Mouse (Mus musculus): ENCODE measurements around the gene Spsb1.

Gene Spsb1

DNA sequence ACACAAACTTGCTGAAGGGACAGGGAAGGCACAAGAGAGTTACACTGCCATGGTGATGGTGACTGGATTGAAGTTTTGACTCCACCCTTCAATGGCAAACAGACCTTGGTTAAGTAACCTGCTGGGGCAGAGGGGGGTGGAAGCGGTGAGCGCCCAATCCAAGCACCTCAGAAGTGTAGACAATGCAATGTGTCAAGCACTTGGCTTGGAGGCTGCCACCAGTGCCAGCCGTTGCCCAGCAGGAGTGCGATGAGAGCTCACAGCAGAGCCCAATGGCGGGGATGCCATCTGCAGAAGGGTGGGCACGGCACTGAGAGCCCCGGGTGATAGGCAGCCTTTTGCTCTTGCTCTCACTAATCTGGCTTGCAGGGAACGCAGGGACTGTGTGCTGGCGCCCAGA lies 2.6 kb downstream of the Spsb1 start:
- no peak for DNase-seq (ENCODE audit: low read depth, low spot score)

DNA sequence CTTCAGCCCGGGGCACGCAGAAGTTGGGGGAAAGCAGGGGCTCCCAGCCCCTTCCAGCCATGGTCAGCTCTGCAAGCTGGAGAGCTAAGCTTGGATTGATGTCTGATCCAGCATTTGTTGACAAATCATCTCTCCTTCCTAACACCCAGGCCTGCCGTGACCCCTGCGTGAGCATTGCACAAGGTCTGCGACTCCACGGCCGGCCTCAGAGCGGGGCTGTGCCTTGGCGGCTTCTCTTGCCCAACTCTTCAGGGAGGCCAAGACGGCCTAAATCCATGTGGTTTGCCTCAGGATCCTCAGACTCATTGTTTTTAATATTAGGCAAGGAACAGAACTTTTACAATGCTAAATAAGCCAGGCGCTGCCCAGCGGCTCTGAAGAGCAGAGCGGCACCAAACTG lies 3.6 kb downstream of the Spsb1 start:
- no peak for DNase-seq (ENCODE audit: low read depth, low spot score)

DNA sequence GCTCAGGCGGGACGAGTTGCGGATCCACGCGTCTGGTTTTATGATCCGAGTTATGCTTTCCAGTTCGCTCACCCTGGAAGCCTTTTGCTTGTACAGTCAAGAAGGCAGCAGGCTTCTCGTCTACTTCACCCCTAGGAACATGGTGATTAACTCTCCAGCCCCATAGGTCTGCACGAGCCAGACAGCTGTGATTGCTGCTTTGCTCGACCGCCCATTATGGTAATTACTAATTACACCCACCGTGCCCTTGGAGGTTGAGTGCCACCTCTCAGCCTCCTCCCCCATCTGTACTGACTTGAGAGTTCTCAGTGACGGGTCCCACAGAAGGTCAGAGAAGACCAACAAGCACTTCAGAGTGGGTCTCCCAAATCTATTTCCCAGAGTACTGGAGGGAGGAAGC lies 5.2 kb downstream of the Spsb1 start:
- no peak for DNase-seq (ENCODE audit: low read depth, low spot score)

DNA sequence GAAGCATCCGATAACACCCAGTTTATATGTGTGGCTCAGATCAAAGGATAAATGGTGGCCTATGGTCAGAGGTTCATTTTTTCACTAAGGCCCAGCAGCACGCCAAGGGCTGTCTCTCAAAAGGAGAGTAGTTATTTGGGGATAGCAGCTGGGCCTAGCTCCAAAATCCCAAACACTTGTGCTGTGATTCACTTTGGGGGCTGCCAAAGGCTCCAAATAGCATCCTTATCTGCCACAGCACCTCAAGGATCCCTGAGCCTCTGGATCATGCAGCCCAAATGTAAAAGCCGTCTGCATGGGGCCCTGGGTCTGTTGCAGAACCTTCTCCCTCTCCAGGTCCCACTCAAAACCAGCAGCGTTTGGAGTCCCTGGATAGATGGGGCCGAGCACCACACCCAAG lies 6.7 kb downstream of the Spsb1 start:
- DNase-seq (ENCODE audit: low read depth, low spot score): no peak

DNA sequence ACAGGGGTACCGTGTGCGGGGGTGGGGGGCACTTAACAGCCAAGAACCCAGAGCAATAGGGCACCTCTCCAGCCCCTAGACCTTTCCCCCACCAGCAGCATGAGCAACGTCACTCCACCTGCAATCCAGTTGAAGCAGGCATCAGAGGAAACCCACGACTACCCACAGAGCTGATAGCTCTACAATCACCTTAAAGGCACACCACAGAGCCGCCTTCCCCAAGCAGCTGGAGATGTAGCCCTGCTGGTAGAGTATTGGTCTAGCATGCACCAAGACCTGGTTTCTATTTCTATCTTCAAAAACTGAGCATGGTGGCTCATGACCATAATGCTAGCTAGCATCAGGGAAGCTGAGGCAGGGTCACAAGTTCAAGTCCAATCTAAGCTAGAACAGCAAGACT lies 7.4 kb downstream of the Spsb1 start:
- DNase-seq (ENCODE audit: low read depth, low spot score): no peak

DNA sequence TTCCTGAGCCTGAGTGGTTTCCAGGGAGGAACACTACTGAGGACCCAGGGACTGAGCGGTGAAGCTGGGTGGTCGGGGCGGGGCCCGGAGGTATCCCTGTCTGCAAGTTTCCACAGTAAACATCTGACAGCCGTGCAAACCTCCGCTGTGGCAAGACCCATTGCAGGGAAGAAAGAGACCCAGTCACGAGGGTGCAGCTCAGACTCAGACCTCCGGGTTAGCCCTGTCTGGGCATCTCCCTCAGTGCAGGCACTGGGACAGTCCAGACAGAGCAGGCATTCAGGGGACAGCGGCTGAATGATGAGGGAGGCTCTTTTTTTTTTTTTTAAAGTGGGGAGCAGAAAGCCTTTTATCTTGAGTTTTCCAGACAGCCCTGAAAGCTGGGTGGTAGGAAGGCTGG lies 9.6 kb downstream of the Spsb1 start:
- no peak for DNase-seq (ENCODE audit: low read depth, low spot score)

DNA sequence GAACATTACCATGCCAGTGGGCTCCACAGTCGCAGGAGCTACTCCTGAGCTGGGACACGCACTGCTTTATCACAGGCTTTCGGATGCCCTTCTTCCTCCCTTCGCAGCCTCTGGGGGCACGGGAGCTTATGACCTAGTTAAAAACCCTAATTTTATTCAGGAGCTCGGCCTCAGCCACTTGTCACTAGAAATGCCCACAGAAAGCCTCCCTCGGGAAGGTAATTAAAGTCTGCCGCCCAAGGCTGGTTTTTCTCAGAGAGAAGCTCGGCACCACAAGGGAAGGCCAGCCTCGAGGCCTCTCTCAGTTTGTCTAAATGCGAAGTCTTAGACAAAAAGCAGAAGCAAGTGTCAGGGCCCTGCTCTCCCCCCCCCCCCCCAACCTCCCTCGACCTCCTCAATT lies 10.6 kb downstream of the Spsb1 start:
- DNase-seq (ENCODE audit: low read depth, low spot score): no peak

DNA sequence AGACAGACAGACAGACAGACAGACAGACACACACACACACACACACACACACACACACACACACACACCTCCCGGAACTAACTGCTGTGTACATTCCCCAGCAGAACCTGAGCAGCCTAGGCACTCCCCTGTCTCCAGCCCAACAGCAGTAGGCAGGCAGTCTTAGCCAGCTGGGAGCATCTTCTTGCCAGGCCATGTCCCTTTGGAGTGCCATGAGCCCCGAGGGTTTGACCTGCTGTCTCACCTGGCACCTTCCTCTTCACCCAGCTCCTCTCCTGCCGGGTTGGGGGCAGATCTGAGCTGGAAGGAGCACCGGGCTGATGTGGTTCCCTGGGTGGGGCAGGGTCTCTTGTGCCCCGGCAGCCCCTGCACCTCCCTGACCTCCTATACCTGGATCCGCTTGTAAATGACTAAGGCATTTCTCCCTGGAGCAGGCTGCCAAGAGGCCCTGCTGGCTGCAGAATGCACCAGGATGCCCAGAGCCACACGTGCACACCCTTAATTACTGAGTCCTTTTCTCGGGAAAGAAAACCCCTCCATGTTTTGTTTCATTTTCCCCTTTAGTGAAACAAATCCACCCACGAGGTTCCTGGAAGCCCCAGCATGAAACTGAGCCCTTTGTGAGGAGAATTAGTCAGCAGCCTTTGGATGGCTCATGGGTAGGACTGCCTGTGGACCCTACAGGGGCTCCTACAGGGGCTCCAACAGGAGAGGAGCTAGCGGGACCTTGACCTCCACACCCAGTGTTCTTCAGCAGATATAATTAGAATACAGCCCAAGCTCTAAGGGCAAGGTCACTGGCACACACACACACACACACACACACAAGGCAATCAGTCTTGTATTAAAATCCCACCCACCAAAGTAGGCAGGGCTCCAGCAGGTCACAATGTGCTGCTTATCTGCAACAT lies 11.8 kb downstream of the Spsb1 start:
- no peak for DNase-seq (ENCODE audit: low read depth, low spot score)

DNA sequence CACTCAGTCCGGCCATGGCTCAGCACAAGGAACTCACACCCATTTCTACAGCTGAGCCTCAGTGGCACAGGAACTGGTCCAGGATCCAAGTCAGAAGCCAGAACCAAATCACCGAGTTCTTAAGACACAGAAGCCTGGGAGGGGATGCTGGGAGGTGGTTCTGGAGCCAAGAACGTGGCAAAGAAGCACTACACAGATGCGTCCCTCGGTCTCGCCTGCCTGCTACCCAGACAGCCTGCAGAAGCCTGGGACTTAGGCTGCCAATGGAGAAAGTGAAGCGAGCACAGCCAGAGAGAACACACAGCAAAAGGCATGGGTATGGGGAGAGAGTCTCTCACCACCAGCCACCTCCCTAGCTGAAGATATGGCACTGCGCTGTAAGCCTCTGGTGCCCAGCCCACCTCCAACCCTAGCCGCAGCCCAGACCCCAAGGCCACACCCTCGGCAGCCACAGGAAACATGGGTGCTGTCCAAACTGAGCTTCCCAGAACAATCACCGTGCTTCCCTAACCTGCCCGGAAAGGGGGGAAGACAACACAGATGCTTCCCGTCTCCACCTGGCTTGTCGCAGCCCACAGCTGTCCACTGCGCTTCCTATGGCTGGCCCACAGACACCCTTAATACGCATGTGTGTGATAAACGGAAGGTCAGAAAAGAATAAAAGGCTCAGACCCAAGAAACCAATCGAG lies 13.6 kb downstream of the Spsb1 start:
- DNase-seq (ENCODE audit: low read depth, low spot score): no peak

DNA sequence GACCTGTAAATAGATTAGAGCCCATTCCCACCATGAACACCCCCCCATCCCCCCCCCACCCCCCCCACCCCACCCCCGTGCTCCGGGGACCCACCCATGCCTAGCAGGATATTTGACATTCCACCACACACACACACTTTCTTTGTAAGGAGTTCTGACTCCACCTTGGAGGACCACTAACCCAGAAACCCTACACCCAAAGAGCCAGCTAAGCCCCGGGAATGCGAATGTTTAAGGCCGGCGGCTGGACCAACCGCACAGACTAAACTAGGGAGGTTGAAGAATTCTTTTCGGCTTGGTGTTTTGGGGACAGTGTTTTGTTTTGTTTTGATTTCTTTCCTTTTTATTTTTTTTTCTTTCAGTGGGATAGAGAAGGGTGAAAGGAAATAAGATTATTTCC lies 16.1 kb downstream of the Spsb1 start:
- DNase-seq (ENCODE audit: low read depth, low spot score): no peak

DNA sequence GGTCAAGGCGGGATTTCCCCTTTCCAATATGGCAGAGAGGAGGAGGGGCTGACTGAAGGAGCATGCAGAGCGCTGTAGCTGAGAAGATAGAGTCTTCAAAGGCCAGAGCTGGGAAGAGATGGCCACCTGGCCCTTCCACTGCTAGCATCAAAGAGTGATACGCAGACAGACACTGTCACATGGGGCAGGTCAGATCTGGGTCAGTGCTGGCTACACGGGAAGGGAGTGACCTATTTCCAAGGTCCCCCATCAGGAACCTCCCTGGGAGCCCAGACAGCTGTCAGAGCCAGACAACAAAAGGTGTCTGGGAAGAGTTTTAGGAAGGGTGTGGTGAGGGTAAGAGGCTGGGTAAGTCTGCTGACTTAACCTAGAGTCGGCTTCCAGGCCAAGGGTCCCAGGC lies 17.9 kb downstream of the Spsb1 start:
- no peak for DNase-seq (ENCODE audit: low read depth, low spot score)

DNA sequence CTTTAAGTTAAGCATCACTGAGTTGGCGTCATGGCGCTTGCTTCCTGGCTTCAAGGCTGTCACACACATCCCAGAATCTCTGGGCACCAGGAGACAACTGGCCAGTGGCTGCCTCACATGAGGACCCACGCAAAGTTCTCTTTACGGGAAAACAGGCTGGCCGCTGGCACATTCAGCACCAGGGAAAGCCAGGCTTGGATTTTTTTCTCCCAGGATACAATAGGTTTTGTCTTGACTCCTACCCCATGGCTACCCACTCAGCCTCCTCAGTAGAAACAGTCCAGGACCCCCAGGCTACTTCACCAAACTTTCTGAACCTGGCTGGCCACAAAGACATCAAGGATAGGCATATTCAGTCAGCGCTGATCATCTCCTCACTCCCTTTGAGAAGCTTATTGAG lies 19.4 kb downstream of the Spsb1 start:
- DNase-seq (ENCODE audit: low read depth, low spot score): no peak

DNA sequence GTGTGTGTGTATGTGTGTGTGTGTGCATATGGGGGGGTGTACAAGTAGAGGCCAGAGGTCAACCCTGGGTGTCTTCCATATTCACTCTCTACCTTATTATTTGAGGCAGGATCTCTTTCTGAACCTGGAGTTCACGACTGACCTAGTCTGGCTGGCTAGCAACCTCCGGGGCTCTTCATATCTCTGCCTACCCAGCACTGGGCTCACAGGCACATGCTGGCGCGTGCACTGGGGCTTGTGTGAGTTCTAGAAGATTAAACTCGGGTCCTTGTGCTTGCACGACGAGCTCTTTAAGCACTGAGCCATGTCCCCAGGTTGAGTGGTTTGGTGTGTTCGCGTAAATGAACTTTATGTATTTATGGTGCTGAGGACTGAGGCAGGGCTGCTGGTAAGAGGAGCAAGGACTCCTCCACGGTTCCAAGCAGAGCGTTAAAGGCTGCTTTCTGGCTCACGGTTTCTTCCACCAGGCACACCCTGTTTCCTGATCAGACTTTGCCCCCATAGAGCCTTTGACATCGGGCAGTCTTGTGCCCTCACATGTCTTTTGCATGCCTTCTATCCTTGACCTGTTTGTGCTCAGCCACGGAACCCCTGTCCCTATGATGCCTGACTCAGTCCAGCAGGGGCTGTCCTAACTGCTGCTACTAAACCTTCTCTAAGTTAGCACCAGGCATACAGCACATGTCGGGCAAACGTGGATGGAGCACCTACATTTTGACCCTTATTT lies 21.2 kb downstream of the Spsb1 start:
- DNase-seq (ENCODE audit: low read depth, low spot score): no peak

DNA sequence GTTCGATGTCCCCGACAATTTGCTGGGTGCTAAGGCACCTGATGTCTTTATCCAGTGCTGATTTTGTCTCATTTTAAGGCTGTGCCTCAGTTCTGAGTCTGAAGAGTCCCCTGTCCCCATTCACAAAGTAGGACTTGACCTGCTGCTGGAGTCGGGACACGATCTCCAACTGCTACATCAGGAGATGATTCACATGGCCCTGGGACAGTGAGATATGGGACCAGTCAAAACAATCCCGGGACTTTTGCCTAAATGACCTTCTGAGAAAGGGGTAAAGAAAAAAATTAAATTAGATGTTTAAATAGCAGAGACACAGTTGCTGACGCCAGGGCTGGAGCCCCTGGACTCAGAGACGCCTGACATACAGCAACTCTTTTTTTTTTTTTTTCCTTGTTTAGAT lies 21.8 kb downstream of the Spsb1 start:
- DNase-seq (ENCODE audit: low read depth, low spot score): no peak

DNA sequence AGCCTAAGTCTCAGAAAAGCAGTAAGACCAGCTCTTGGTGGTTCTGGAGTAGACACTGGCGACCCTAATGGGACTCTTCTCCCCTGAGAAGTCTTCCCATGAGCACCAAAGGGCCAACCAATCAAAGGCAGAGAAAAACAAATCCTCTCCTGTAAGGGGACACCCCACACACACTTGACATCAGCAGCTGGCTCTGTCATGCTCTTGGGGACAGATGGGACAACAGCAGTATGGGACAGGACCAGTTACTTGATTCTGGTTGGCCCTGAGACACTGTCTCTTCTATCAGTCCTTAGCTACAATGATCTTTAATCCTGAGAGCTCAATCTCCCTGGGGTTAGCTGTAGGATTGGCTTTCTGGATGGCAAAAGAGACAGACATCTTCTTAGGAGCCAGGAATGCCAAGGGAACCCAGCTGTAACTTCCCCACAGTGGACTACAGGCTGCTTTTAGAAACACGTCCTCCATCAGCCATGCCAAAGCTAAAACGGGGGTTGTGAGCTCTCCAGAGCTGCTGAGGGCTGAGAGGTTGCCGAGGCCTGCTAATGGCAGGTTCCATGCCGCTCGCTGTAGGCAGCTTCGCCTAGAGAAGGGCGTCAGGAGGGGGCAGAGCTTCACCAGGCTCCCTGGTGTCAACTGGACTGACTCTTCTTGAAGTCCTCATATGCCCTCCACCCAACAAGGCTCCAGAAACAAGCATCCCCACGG lies 22.6 kb downstream of the Spsb1 start:
- no peak for DNase-seq (ENCODE audit: low read depth, low spot score)

DNA sequence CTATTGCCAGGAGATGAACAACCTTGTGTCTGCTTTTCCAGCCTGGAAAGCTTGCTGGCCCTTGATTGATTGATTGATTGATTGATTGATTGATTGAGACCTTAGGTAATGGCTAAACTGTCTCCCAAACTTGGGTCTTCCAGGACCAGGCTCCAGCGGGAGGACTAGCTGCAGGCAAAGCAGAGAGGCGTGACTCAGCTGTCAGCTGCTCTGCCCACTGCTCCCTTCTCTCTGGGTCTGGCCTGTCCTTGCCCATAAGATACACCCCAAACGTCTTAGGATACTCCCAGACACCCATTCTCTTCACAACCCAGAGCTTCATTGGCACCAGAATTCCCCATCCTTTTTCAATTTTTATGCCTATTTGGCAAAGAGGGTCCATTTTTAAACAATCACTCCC lies 24.1 kb downstream of the Spsb1 start:
- no peak for DNase-seq (ENCODE audit: low read depth, low spot score)

DNA sequence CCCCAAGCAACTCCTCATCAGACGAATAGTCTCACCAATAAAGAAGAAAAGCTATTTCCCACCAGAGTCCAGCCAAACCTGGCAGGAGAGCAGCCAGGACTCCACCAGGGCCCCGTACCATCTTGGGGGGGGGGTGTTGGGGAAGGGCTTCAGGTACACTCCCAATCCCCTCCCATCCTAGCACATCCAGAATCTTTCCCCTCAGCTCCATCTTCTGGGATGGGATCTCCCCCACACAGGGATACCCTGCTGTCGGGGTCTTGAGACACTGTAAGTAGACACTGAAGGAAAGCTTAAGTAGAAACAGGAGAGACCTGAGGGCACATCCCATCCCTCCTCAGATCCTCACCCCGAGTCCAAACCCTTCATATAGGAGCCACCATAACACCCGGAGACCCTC lies 31.8 kb downstream of the Spsb1 start:
- DNase-seq (ENCODE audit: low read depth, low spot score): no peak

DNA sequence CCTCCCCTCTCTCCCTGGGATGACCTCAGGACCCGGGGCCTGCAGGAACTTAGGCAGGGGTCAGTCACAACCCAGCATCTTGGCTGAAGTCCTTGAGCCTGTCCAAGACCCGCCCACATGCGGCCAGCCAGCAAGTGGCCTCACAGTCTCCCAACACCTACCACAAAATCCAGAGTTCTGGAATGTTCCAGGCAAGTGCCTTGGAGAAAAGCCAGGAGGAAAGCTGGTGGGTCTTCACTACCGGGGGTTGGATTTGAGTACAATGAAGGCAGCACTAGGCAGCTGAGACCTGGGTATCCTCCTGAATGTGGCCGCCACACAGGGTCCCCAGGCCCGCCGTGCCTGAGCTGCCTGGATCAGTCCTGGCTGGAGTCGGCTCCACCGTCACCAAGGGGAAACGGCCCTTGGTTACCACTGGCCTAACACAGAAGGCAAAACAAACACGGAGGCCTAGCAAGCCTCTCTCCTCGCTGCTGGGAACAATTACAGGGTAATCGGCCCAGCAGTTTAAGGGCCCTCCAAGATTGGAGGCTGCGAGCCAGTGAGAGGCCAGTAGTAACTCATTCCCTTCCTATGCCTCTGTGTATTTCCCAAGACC lies 32.6 kb downstream of the Spsb1 start:
- DNase-seq (ENCODE audit: low read depth, low spot score): no peak

DNA sequence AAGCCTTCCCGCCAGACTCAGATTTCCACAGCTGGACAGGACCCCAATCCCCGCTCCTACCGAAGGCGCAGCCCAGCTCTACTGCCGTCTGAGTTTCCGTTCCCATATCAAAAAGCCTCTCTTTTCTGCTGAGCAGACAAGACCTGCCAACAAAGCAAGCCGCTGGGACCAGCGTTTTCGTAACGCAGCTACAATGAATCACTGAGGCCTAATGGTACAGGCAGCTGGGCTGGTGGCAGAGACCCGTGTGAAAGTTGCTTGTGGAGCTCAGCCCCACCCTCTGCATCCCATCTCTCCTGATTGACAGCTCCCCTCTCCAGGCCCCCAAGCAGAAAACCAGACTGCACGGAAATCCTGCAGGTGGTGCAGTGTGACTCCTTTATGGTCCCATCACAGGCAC lies 34.0 kb downstream of the Spsb1 start:
- DNase-seq (ENCODE audit: low read depth, low spot score): no peak

DNA sequence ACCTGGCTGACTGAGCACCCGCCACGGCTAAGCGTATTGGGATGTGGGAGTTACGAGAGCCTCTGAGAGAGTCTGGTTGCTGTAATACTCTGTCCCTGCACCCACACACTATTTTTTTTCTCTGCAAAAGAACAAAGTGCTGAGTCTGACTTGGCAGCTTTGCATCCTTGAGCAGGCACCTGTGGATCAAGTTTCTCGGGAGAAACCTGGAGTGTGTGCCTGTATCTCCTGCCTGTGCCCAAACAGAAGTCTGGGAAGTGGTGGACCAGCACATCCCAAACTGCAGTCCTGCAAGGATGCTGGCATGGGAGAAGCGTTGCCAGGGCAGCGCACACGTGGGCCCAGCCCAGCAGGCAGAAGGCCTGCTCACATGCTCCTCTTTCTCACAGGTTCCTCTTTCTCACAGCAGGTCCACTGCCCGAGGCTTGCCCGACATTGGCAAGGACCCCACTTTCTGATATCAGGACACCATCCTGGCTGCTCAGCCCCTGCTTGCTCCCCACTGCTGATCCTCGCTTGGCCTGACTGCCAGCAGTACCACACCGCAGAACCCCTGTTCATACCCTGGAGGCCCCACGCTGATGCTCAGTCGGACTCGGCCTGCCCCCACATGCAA lies 36.3 kb downstream of the Spsb1 start:
- no peak for DNase-seq (ENCODE audit: low read depth, low spot score)

DNA sequence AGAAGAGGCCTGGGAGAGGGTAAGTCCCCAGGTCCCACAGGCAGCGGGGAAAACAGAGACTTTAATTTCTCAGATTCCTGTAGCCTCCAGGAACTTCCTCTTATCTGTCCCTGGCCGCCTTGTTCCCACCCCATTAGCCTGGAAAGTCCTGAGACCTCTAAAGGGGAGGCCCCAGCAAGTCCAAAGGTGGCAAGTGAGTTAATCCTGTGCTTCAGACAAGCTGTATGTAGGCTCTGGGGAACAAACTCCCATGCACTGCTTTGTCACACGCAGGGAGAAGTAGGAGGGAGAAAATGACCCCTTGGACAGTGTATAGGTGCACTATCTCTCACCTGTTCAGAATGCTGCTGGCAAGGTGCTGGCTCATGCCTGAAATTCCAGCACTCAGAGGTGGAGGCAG lies 38.0 kb downstream of the Spsb1 start:
- DNase-seq (ENCODE audit: low read depth, low spot score): no peak
